Mouse (Mus musculus): ENCODE data around the gene Gm44511.
A peak's percentile ranks its signal among the peaks of the same experiment; 100 is the strongest.

Gm44511 gene

GRCm38 (mm10) chr6:128826132-128826531, at the start of gene Gm44511, which contains the start of gene Klrb1b:
TSS of gene Gm44511 (minus strand) at chr6:128826315.
TSS of gene Klrb1b (minus strand) at chr6:128826331.
- DNase-seq (ENCODE audit: low spot score): no peak

GRCm38 (mm10) chr6:128871910-128872610, 45.9 kb upstream of the Gm44511 start:
- DNase-seq (ENCODE audit: low spot score): no peak

- no peak for DNase-seq (ENCODE audit: low spot score)
Observed at GRCm38 (mm10) chr6:128868861-128869260, 42.7 kb upstream of the Gm44511 start.

- no peak for DNase-seq (ENCODE audit: low spot score)
Observed at GRCm38 (mm10) chr6:128857976-128858375, 31.9 kb upstream of the Gm44511 start.

- no peak for DNase-seq (ENCODE audit: low spot score)
Observed at GRCm38 (mm10) chr6:128856250-128856649, 30.1 kb upstream of the Gm44511 start.

- no peak for DNase-seq (ENCODE audit: low spot score)
Observed at GRCm38 (mm10) chr6:128855477-128855876, 29.4 kb upstream of the Gm44511 start.

GRCm38 (mm10) chr6:128854895-128855294, 28.8 kb upstream of the Gm44511 start:
- no peak for DNase-seq (ENCODE audit: low spot score)

GRCm38 (mm10) chr6:128854024-128854820, 28.1 kb upstream of the Gm44511 start:
- peak; percentile 90 for DNase-seq (ENCODE audit: low spot score)

GRCm38 (mm10) chr6:128852766-128853165, 26.7 kb upstream of the Gm44511 start:
- no peak for DNase-seq (ENCODE audit: low spot score)

GRCm38 (mm10) chr6:128851151-128851550, 25.0 kb upstream of the Gm44511 start:
- no peak for DNase-seq (ENCODE audit: low spot score)

- no peak for DNase-seq (ENCODE audit: low spot score)
Observed at GRCm38 (mm10) chr6:128850671-128851070, 24.6 kb upstream of the Gm44511 start.

GRCm38 (mm10) chr6:128849902-128850301, 23.8 kb upstream of the Gm44511 start:
- DNase-seq (ENCODE audit: low spot score): peak; percentile 84

GRCm38 (mm10) chr6:128847401-128847800, 21.3 kb upstream of the Gm44511 start:
- no peak for DNase-seq (ENCODE audit: low spot score)

- DNase-seq (ENCODE audit: low spot score): peak; percentile 34
Observed at GRCm38 (mm10) chr6:128845998-128846542, 20.0 kb upstream of the Gm44511 start.

GRCm38 (mm10) chr6:128845319-128845979, 19.3 kb upstream of the Gm44511 start:
- peak; percentile 97 for DNase-seq (ENCODE audit: low spot score)

GRCm38 (mm10) chr6:128844586-128845080, 18.5 kb upstream of the Gm44511 start:
- DNase-seq (ENCODE audit: low spot score): peak; percentile 8

- peak; percentile 22 for DNase-seq (ENCODE audit: low spot score)
Observed at GRCm38 (mm10) chr6:128844131-128844530, 18.0 kb upstream of the Gm44511 start.

GRCm38 (mm10) chr6:128843479-128843992, 17.4 kb upstream of the Gm44511 start:
- DNase-seq (ENCODE audit: low spot score): peak; percentile 87

- peak; percentile 97 for DNase-seq (ENCODE audit: low spot score)
Observed at GRCm38 (mm10) chr6:128842945-128843478, 16.9 kb upstream of the Gm44511 start.

GRCm38 (mm10) chr6:128842356-128842944, 16.3 kb upstream of the Gm44511 start:
- peak; percentile 52 for DNase-seq (ENCODE audit: low spot score)

Measured in embryo, embryonic 10.5 days (tissue).